Mouse (Mus musculus) small intestine, adult 2 months (tissue): ENCODE results near the gene Cep44.

Experiments used
- CTCF ChIP-seq: fragments of 200-500 bp; IDR thresholded peaks from 2 replicates; pipeline ENCODE4 v1.5.1; 2012; ENCODE audit warnings: low read depth, mild to moderate bottlenecking, control low read depth, inconsistent platforms, low read length, moderate library complexity, mixed read lengths; ENCODE audit not compliant: insufficient replicate concordance, insufficient read length; ENCODE audit errors: extremely low read depth
- POLR2A ChIP-seq: fragments of 200-500 bp; IDR thresholded peaks from 2 replicates; pipeline ENCODE4 v1.6.1; 2012; ENCODE audit warnings: low read depth, mild to moderate bottlenecking, control low read depth, inconsistent platforms, low read length, moderate library complexity

DNA sequence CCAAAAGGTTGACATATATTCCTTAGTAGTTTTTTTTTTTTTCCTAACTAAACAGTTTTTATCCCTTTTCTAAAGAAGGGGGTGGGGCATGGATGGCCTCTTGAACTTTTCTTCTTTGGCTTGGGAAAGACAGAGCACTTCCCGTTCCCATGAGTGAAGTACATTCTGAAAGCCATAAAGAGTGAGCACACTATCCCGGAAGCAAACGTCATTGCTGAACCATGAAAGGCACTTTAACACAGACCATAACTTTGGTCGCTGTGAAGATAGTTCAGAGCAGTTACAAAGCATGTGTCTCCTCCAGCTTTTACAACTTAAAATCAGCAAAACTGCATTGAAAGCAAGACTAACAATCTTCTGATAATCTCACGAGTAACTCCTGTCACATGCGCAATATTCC is 32.0 kb downstream of the Cep44 start:
- TF ChIP-seq POLR2A = no peak
- TF ChIP-seq CTCF = no peak
